Mouse (Mus musculus): ENCODE results near the gene Zbtb43. TPM values are rescaled to one million over a fixed set of nuclear protein-coding genes. Genes with fewer than 3 reads are reported as not detected.
A peak's percentile ranks its signal among the peaks of the same experiment; 100 is the strongest.

Zbtb43 gene
- polyA plus RNA-seq, 1 experiment from 2014 or later: 18.9 TPM

- Histone ChIP-seq H3K4me3 (ENCODE audit: low read depth, low read length) (peak overlapping the region; percentile 91), H3K4me1 (replicated peaks; ENCODE audit: control insufficient read depth, insufficient read depth, low read length) (peaks cover 18% of the 10 kb centered on the region), H3K27me3 (replicated peaks; ENCODE audit: control insufficient read depth, insufficient read depth, low read length) (no peaks in the 10 kb centered on the region), H3K4me2 (ENCODE audit: low read length) (peak overlapping the region; percentile 89), H3K9ac (ENCODE audit: low read length) (peak overlapping the region; percentile 91), H3K9me3 (ENCODE audit: control insufficient read depth, low read length) (no peaks in the 10 kb centered on the region), H3K27ac (ENCODE audit: low read depth) (peak overlapping the region; percentile 43), H3K36me3 (ENCODE audit: control insufficient read depth, insufficient read depth, low read length) (peaks cover 14% of the 10 kb centered on the region; the same call in 1 of the 2 replicates)
- WGBS: 8% methylated on average over 13 of the region's 13 CpGs
- DNase-seq (ENCODE audit: low spot score) (no peak), ATAC-seq (replicated peaks; ENCODE audit: low FRiP score, low TSS enrichment, low read depth) (0 out of 2 replicates have a peak, but pooled peaks have one; percentile 12)
These were observed 38.1 kb downstream of the Zbtb43 start for GRCm38 (mm10) chr2:33430081-33430770.

DNA sequence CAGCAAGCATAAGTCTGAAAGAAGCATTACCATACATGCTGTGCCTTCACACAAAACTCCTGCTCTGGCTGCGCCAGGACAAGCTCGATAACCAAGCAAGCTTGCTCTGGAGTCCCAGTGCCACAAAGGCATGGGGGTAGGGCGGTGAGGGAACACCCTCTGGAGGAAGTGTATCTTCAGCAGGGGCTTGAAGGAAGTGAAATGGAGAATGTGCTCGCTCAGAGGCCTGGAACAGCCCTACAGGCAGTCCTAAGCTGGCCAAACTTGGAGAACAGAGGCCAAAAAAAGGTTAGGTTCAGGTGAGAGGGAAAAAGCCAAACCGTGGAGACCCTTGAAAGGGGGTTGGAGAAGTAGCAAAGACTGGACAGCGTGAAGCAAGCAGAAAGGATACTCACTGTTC is 39.0 kb downstream of the Zbtb43 start:
- DNase-seq (ENCODE audit: low spot score) (peak; percentile 61), ATAC-seq (replicated peaks; ENCODE audit: low FRiP score, low TSS enrichment, low read depth) (no peak)
- Histone ChIP-seq H3K9ac (ENCODE audit: low read length) (peak overlapping the region; percentile 91), H3K4me3 (ENCODE audit: low read depth, low read length) (peak overlapping the region; percentile 91), H3K27ac (ENCODE audit: low read depth) (no peak overlapping the region), H3K4me1 (replicated peaks; ENCODE audit: control insufficient read depth, insufficient read depth, low read length) (peaks cover 18% of the 10 kb centered on the region), H3K27me3 (replicated peaks; ENCODE audit: control insufficient read depth, insufficient read depth, low read length) (no peaks in the 10 kb centered on the region), H3K36me3 (ENCODE audit: control insufficient read depth, insufficient read depth, low read length) (peaks cover 14% of the 10 kb centered on the region; the same call in 1 of the 2 replicates), H3K4me2 (ENCODE audit: low read length) (peak overlapping the region; percentile 89), H3K9me3 (ENCODE audit: control insufficient read depth, low read length) (no peaks in the 10 kb centered on the region)
- 47% methylated on average over 6 of the region's 6 CpGs for WGBS

GRCm38 (mm10) chr2:33426640-33427398 is 41.5 kb downstream of the Zbtb43 start:
- H3K27ac ChIP-seq (ENCODE audit: low read depth): no peak overlapping the region
- H3K4me1 ChIP-seq (replicated peaks; ENCODE audit: control insufficient read depth, insufficient read depth, low read length): peaks cover 18% of the 10 kb centered on the region
- H3K4me2 ChIP-seq (ENCODE audit: low read length): no peak overlapping the region
- no peaks in the 10 kb centered on the region for H3K27me3 ChIP-seq (replicated peaks; ENCODE audit: control insufficient read depth, insufficient read depth, low read length)
- H3K36me3 ChIP-seq (ENCODE audit: control insufficient read depth, insufficient read depth, low read length): peaks cover 28% of the 10 kb centered on the region
- no peak overlapping the region for H3K9ac ChIP-seq (ENCODE audit: low read length)
- no peaks in the 10 kb centered on the region for H3K9me3 ChIP-seq (ENCODE audit: control insufficient read depth, low read length)
- H3K4me3 ChIP-seq (ENCODE audit: low read depth, low read length): no peak overlapping the region
- WGBS: 72% methylated on average over 10 of the region's 10 CpGs
- DNase-seq (ENCODE audit: low spot score) (no peak), ATAC-seq (replicated peaks; ENCODE audit: low FRiP score, low TSS enrichment, low read depth) (no peak)

DNA sequence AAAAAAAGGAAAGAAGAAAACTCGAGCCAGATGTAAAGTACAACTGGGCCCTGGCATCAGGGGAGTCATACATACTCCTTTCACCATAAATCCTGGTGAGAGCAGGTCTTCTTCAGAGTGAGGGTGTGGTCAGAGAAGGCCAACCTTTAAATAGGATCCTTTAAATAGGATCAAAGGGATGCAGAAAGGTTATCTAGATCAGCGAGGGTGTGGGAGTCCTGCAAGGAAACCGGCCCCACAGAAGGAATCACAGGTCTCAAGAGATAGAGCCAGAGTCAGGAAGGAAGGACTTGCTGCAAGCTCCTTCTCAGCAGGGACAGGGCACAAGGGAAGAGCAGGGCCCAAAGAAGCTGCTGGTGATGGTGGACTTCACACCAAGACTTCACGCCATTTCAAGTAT is 50.9 kb downstream of the Zbtb43 start:
- no peaks in the 10 kb centered on the region for H3K27me3 ChIP-seq (replicated peaks; ENCODE audit: control insufficient read depth, insufficient read depth, low read length)
- H3K4me2 ChIP-seq (ENCODE audit: low read length): no peak overlapping the region
- WGBS: 66% methylated on average over 4 of the region's 4 CpGs
- ATAC-seq (replicated peaks; ENCODE audit: low FRiP score, low TSS enrichment, low read depth): no peak
- H3K36me3 ChIP-seq (ENCODE audit: control insufficient read depth, insufficient read depth, low read length): peaks cover 36% of the 10 kb centered on the region; the same call in 1 of the 2 replicates
- no peaks in the 10 kb centered on the region for H3K4me1 ChIP-seq (replicated peaks; ENCODE audit: control insufficient read depth, insufficient read depth, low read length)
- H3K9me3 ChIP-seq (ENCODE audit: control insufficient read depth, low read length): no peaks in the 10 kb centered on the region
- no peak overlapping the region for H3K4me3 ChIP-seq (ENCODE audit: low read depth, low read length)
- DNase-seq (ENCODE audit: low spot score): no peak
- no peak overlapping the region for H3K9ac ChIP-seq (ENCODE audit: low read length)
- H3K27ac ChIP-seq (ENCODE audit: low read depth): no peak overlapping the region

DNA sequence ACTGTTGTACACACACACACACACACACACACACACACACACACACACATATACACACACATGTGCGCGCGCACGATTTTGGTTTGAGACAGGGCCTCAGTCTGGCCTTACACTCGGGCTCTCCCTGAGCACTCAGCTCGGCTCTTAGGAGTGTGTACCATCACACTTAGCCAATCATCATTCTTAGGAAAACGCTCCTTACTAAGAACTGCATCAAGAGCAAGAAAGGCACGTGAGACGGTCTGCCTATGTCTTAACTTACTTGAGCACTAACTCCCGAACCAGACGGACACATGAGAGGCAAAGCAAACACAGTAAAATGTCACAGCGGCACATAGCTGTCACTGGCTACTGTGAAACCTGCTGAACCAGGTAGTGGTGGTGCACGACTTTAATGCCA is 54.3 kb downstream of the Zbtb43 start:
- Histone ChIP-seq H3K9ac (ENCODE audit: low read length) (no peak overlapping the region), H3K36me3 (ENCODE audit: control insufficient read depth, insufficient read depth, low read length) (peaks cover 57% of the 10 kb centered on the region), H3K27me3 (replicated peaks; ENCODE audit: control insufficient read depth, insufficient read depth, low read length) (no peaks in the 10 kb centered on the region), H3K27ac (ENCODE audit: low read depth) (no peak overlapping the region), H3K4me1 (replicated peaks; ENCODE audit: control insufficient read depth, insufficient read depth, low read length) (no peaks in the 10 kb centered on the region), H3K4me3 (ENCODE audit: low read depth, low read length) (no peak overlapping the region), H3K4me2 (ENCODE audit: low read length) (no peak overlapping the region), H3K9me3 (ENCODE audit: control insufficient read depth, low read length) (no peaks in the 10 kb centered on the region)
- DNase-seq (ENCODE audit: low spot score): no peak
- WGBS: 82% methylated on average over 13 of the region's 13 CpGs
- no peak for ATAC-seq (replicated peaks; ENCODE audit: low FRiP score, low TSS enrichment, low read depth)

DNA sequence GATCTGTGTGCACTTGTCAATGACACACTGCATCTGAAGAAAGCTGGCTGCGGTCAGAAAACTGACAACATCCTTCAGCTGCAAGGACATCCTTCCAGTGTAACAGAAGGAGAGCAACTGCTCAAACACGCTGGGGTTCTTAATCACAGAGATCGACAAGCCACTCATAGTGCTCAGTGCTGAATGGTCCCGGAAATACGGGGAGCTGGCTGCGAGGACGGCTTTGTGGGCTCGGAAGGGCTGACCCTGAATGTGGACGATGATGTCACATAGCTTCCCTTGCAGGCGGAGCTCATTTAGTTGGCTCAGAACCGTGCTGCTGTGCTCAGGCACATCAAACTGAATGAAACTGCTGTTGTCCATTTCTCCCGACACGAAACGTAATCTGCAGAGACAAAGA is 56.2 kb downstream of the Zbtb43 start:
- H3K27ac ChIP-seq (ENCODE audit: low read depth): no peak overlapping the region
- H3K4me3 ChIP-seq (ENCODE audit: low read depth, low read length): no peak overlapping the region
- no peak overlapping the region for H3K9ac ChIP-seq (ENCODE audit: low read length)
- ATAC-seq (replicated peaks; ENCODE audit: low FRiP score, low TSS enrichment, low read depth): 0 out of 2 replicates have a peak, but pooled peaks have one; percentile 32
- H3K36me3 ChIP-seq (ENCODE audit: control insufficient read depth, insufficient read depth, low read length): peaks cover 63% of the 10 kb centered on the region
- H3K27me3 ChIP-seq (replicated peaks; ENCODE audit: control insufficient read depth, insufficient read depth, low read length): no peaks in the 10 kb centered on the region
- no peak overlapping the region for H3K4me2 ChIP-seq (ENCODE audit: low read length)
- no peaks in the 10 kb centered on the region for H3K4me1 ChIP-seq (replicated peaks; ENCODE audit: control insufficient read depth, insufficient read depth, low read length)
- WGBS: 81% methylated on average over 14 of the region's 14 CpGs
- no peak for DNase-seq (ENCODE audit: low spot score)
- H3K9me3 ChIP-seq (ENCODE audit: control insufficient read depth, low read length): no peaks in the 10 kb centered on the region

- ATAC-seq (replicated peaks; ENCODE audit: low FRiP score, low TSS enrichment, low read depth): no peak
- H3K4me2 ChIP-seq (ENCODE audit: low read length): no peak overlapping the region
- H3K9me3 ChIP-seq (ENCODE audit: control insufficient read depth, low read length): no peaks in the 10 kb centered on the region
- H3K27ac ChIP-seq (ENCODE audit: low read depth): no peak overlapping the region
- H3K36me3 ChIP-seq (ENCODE audit: control insufficient read depth, insufficient read depth, low read length): 0 out of 2 replicates have a peak, but pooled peaks cover 10% of the 10 kb centered on the region
- WGBS: 68% methylated on average over 4 of the region's 4 CpGs
- no peak for DNase-seq (ENCODE audit: low spot score)
- H3K9ac ChIP-seq (ENCODE audit: low read length): no peak overlapping the region
- H3K4me1 ChIP-seq (replicated peaks; ENCODE audit: control insufficient read depth, insufficient read depth, low read length): no peaks in the 10 kb centered on the region
- no peaks in the 10 kb centered on the region for H3K27me3 ChIP-seq (replicated peaks; ENCODE audit: control insufficient read depth, insufficient read depth, low read length)
- H3K4me3 ChIP-seq (ENCODE audit: low read depth, low read length): no peak overlapping the region
These were observed 64.8 kb downstream of the Zbtb43 start for GRCm38 (mm10) chr2:33403511-33404003.

DNA sequence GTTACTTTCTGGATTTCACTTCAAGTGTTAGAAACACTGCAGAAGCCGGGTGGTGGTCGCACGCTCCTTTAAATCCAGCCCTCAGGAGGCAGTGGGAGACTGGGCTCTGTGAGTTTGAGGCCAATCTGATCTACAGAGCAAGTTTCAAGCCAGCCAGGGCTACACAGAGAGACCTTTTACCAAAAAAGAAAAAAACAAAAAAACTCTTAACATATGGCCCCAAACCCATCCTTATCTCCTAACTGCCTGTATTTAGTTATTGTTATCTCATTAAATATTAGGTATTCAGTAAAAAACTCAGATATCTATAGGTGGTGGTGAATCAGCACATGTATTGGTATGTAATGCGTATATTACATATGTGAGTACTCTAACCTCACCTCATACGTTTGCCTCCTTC is 65.7 kb downstream of the Zbtb43 start:
- no peaks in the 10 kb centered on the region for H3K27me3 ChIP-seq (replicated peaks; ENCODE audit: control insufficient read depth, insufficient read depth, low read length)
- no peaks in the 10 kb centered on the region for H3K9me3 ChIP-seq (ENCODE audit: control insufficient read depth, low read length)
- ATAC-seq (replicated peaks; ENCODE audit: low FRiP score, low TSS enrichment, low read depth): no peak
- no peaks in the 10 kb centered on the region for H3K4me1 ChIP-seq (replicated peaks; ENCODE audit: control insufficient read depth, insufficient read depth, low read length)
- WGBS: 62% methylated on average over 5 of the region's 5 CpGs
- 0 out of 2 replicates have a peak, but pooled peaks cover 4% of the 10 kb centered on the region for H3K36me3 ChIP-seq (ENCODE audit: control insufficient read depth, insufficient read depth, low read length)
- DNase-seq (ENCODE audit: low spot score): no peak
- no peak overlapping the region for H3K4me3 ChIP-seq (ENCODE audit: low read depth, low read length)
- no peak overlapping the region for H3K9ac ChIP-seq (ENCODE audit: low read length)
- no peak overlapping the region for H3K27ac ChIP-seq (ENCODE audit: low read depth)
- no peak overlapping the region for H3K4me2 ChIP-seq (ENCODE audit: low read length)
